Mouse (Mus musculus) T-helper 2 cell (primary cell): ENCODE data around the gene Cd68.
"Not testable (repeated sequence)": the region's sequence is repeated elsewhere in the genome, so short reads cannot be mapped to it uniquely, and the experiment has no call there.

ENCODE experiments used
- in situ Hi-C: fragments of 300-600 bp; cut with MboI, MseI; formaldehyde crosslinking; loops from one replicate; pipeline ENCODE4 v1.15.1; 2025; ENCODE audit warnings: high pct_unique_total_duplicates

The Cd68 gene

DNA sequence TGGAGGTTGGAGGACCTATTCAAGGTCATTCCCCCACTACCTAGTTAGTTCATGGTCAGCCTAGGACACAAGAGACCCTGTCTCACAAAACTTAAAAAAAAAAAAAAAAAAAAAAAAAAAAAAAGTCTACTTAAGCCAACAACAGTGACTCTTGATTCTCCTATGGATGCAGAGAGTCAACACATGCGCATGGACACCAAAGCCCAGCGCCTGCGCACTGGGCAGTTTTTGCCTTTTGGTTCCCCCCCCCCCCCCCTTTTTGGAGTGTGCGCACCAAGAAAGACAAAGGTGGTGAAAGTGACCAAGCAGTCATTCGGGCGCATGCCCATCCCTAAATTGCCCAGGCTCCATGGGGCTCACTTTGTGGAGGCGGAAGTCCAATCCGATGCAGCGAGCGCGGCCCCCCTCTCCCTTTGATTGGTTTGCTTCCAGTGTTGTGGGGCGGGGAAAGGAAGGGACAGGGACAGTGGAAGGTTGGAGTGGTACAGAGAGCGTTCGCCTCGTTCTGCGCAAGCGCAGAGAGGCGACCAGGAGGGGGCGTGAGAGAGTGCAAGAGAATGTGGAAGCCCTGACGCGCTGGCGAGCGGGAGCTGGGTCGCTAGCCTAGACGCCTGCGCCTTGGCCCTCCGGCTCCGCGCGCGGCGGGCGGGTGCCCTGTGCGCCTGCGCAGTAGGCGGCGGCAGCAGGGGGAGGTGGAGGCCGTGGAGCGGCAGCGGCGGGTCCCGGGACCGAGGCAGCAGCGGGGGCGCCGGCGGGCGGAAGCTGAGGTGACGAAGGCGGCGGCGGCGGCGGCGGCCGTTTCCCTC, 33.5 kb downstream of the Cd68 start, which contains the start of gene Fxr2:
Fxr2 (plus strand) TSS at position 707 of the 806 bp plus-strand sequence.
- in situ Hi-C loops: no loop called here

DNA sequence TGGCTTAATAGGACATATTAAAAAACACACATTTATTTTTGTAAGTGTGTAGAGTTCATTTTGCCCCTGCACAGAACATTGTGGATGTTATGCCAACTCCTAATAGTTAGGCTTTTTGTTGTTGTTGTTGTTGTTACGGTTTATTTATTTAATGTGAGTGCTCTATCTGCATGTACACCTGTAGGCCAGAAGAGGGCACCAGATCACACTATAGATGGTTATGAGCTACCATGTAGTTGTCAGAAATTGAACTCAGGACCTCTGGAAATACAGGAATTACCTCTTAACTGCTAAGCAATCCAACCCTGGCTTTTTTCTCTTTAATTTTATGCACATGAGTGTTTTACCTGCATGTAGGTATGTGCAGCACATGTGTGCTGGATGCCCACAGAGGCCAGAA, 36.2 kb downstream of the Cd68 start:
- in situ Hi-C loops: no loop called here

- in situ Hi-C loops: no loop called here
Observed at GRCm38 (mm10) chr11:69628286-69628685, 37.7 kb downstream of the Cd68 start.

- in situ Hi-C loops: not testable (repeated sequence)
Observed at GRCm38 (mm10) chr11:69624339-69624738, 41.6 kb downstream of the Cd68 start.

DNA sequence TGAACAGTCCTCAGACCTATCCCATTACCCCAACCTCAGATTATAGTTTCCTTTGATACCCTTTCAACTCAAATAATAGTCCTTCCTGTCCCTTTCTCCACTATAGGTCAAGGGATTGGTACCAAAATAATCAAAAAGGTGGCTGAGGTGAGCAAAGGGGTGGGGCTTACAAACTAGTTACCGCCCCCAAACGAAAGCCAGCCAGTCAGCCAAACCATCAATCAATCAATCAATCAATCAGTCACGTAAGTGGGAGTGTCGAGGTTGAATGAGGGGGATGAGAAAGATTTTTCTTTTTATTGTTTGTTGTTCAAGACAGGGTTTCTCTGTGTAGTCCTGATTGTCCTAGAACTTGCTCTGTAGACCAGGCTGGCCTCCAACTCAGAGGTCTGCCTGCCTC, 42.9 kb downstream of the Cd68 start:
- in situ Hi-C loops: no loop called here

GRCm38 (mm10) chr11:69622406-69622805, 43.5 kb downstream of the Cd68 start:
- in situ Hi-C loops: no loop called here

DNA sequence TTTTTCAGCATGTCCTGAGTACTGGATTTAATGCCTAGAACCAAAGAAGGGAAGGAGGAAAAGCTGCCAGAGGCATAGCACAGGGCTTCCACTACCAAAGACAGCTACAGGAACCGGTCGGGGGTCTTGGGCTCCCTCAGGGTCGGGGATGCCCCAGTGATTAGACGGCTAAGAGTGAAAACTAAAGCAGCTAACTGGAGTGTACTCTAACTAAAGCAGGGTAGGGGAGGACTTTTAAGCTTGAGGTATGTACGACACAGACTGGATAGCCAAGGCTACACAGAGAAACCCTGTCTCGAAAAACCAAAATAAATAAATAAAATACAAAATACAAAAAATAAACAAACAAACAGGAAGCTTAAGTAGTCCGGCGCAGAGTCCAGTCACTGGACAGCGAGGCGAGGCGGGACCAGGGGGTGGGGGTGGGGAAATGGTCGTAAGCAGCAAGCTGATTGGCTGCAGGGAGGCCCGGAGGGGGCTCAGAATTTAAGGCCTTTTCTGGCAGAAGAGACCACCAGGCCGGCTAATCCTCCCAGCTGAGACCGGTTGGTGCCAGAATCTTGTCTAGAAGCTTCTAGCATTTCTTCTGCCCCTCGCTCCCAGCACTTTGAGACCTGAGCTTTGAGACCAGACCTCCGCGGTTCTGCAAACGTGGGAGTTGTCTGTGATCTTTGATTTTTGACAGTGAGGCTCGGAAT, 44.2 kb downstream of the Cd68 start, which contains the start of gene Sat2:
Sat2 (plus strand) TSS at position 454 of the 698 bp plus-strand sequence.
- in situ Hi-C loops: no loop called here

- in situ Hi-C loops: no loop called here
Observed at GRCm38 (mm10) chr11:69620394-69621081, 45.4 kb downstream of the Cd68 start.

DNA sequence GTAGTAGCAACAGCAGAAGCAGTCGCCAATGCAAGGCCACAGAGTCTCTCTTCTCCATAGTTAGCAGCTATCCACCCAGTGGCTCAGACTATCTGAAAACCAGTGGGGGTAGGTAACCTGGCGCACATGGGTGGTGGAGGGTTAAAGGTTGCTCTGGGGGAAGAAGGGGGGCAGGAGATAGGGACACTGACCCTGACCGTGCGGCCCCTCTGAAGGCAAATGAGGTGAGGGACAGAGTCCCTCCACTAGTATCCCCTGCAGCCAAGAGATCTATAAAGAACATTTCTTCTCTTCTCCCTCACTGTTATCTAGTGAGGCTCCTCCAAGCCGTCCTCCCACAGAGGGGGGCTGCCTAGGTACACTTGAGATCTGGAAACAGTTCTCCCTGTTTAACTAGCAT, 48.1 kb downstream of the Cd68 start, which contains the start of gene Shbg:
Shbg (minus strand) TSS at position 101 of the 400 bp plus-strand sequence.
- in situ Hi-C loops: no loop called here

- in situ Hi-C loops: no loop called here
Observed at GRCm38 (mm10) chr11:69616781-69617180, 49.2 kb downstream of the Cd68 start.

DNA sequence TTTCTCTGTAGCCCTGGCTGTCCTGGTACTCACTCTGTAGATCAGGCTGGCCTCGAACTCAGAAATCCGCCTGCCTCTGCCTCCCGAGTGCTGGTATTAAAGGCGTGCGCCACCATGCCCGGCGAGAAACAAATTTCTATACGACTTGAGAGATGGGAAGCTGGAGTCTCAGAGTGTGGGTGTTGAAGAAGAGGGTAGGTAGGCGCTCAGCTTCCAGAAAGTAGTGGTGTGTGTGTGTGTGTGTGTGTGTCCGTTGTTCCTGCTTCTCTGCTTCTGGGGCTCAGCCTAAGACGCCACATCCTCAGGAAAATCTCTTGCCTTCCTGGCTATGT, 51.7 kb downstream of the Cd68 start:
- in situ Hi-C loops: not testable (repeated sequence)
